Mouse (Mus musculus) hindbrain, embryonic 11.5 days (tissue): ENCODE measurements around the gene Zfp131. TPM values are rescaled to one million over a fixed set of nuclear protein-coding genes. Genes with fewer than 3 reads are reported as not detected.
"Not testable (repeated sequence)": the region's sequence is repeated elsewhere in the genome, so short reads cannot be mapped to it uniquely, and the experiment has no call there.

Experiments
- ATAC-seq: fragments of 200-750 bp; cut with Nextera tagmentation; 2 replicates; pipeline ENCODE4 v1.8.0; 2017; ENCODE audit warnings: mild to moderate bottlenecking, moderate TSS enrichment, moderate library complexity; ENCODE audit not compliant: low FRiP score
- DNase-seq: peaks from one replicate; pipeline ENCODE4 v3.0.0-alpha.2; 2015; ENCODE audit warnings: low spot score
- H3K27ac ChIP-seq: fragments of 300-500 bp; sonication (generic); 2 replicates; pipeline ENCODE4 v1.5.1; 2014; ENCODE audit warnings: mild to moderate bottlenecking, low read depth, low read length
- H3K27me3 ChIP-seq: fragments of 300-500 bp; sonication (generic); 2 replicates; pipeline ENCODE4 v1.6.1; 2014; ENCODE audit warnings: mild to moderate bottlenecking, low read length, moderate library complexity, mixed read lengths; ENCODE audit not compliant: control insufficient read depth, insufficient read depth
- H3K36me3 ChIP-seq: fragments of 300-500 bp; sonication (generic); 2 replicates; pipeline ENCODE4 v1.6.1; 2014; ENCODE audit warnings: mild to moderate bottlenecking, low read length, moderate library complexity, mixed read lengths; ENCODE audit not compliant: control insufficient read depth, insufficient read depth
- H3K4me1 ChIP-seq: fragments of 300-500 bp; sonication (generic); replicated peaks from 2 replicates; pipeline ENCODE4 v1.6.1; 2014; ENCODE audit warnings: low read length, mixed read lengths; ENCODE audit not compliant: control insufficient read depth, insufficient read depth
- H3K4me2 ChIP-seq: fragments of 300-500 bp; sonication (generic); replicated peaks from 2 replicates; pipeline ENCODE4 v1.6.1; 2014; ENCODE audit warnings: mild to moderate bottlenecking, low read depth, low read length
- H3K4me3 ChIP-seq: fragments of 300-500 bp; sonication (generic); 2 replicates; pipeline ENCODE4 v1.5.1; 2014; ENCODE audit warnings: low read depth, low read length
- H3K9ac ChIP-seq: fragments of 300-500 bp; sonication (generic); 2 replicates; pipeline ENCODE4 v1.6.1; 2014; ENCODE audit warnings: low read depth, low read length
- H3K9me3 ChIP-seq: fragments of 300-500 bp; sonication (generic); 2 replicates; pipeline ENCODE4 v1.6.1; 2016; ENCODE audit warnings: low read length; ENCODE audit not compliant: control insufficient read depth
- WGBS: fragments of 180-500 bp; shearing (Covaris S2); extraction: QIAGEN DNeasy Blood & Tissue Kit; methylation state at CpG from one replicate; pipeline ENCODE4 v1.1.7; 2014; 5-methylcytosine and 5-hydroxymethylcytosine counted together
- polyA plus RNA-seq: library from polyadenylated mRNA; unstranded; fragments of >200 nt; fragmentation: Nextera tagmentation; extraction: Ambion mirVana; gene quantifications from 2 replicates; pipeline ENCODE4 v1.2.1, GENCODE M21; 2014

Zfp131 gene
- 44.1 and 45.9 TPM in 2 replicates for polyA plus RNA-seq

GRCm38 (mm10) chr13:119790761-119791579 is at the start of gene Zfp131:
Gene Zfp131, minus strand, starts transcription at chr13:119790889.
- 0 out of 2 replicates have a peak, but pooled peaks cover 3% of the 10 kb centered on the region for H3K36me3 ChIP-seq
- H3K4me1 ChIP-seq: peaks cover 3% of the 10 kb centered on the region; the same call in 1 of the 2 replicates
- peak within 1 kb of the TSS; percentile 71 for H3K4me2 ChIP-seq
- H3K9me3 ChIP-seq: no peaks in the 10 kb centered on the region
- ATAC-seq: peak; percentile 98
- peak; percentile 97 for DNase-seq
- under 1% methylated on average over 56 of the region's 86 CpGs for WGBS
- peak within 1 kb of the TSS; percentile 84 for H3K4me3 ChIP-seq
- peak within 1 kb of the TSS; percentile 89 for H3K9ac ChIP-seq
- H3K27me3 ChIP-seq: no peaks in the 10 kb centered on the region
- peak within 1 kb of the TSS; percentile 93 for H3K27ac ChIP-seq

GRCm38 (mm10) chr13:119839982-119840381 is 49.3 kb upstream of the Zfp131 start:
- 33% methylated on average over 6 of the region's 6 CpGs for WGBS
- H3K4me2 ChIP-seq, H3K27me3 ChIP-seq, H3K4me1 ChIP-seq, H3K36me3 ChIP-seq, H3K27ac ChIP-seq, H3K9me3 ChIP-seq, H3K9ac ChIP-seq, H3K4me3 ChIP-seq: not testable (repeated sequence)
- DNase-seq (peak; percentile 10), ATAC-seq (peak; percentile 22)

- H3K27me3 ChIP-seq, H3K27ac ChIP-seq, H3K9ac ChIP-seq, H3K36me3 ChIP-seq, H3K4me2 ChIP-seq, H3K4me1 ChIP-seq, H3K9me3 ChIP-seq, H3K4me3 ChIP-seq: not testable (repeated sequence)
- 3% methylated on average over 14 of the region's 23 CpGs for WGBS
- peak; percentile 76 for DNase-seq
- ATAC-seq: peak; percentile 41; the same call in 1 of the 2 replicates
Measured at GRCm38 (mm10) chr13:119837719-119838337, 47.1 kb upstream of the Zfp131 start.

GRCm38 (mm10) chr13:119836324-119836811 is 45.7 kb upstream of the Zfp131 start:
- DNase-seq (peak; percentile 52), ATAC-seq (peak; percentile 77)
- H3K9me3 ChIP-seq, H3K4me1 ChIP-seq, H3K9ac ChIP-seq, H3K27ac ChIP-seq, H3K4me3 ChIP-seq, H3K27me3 ChIP-seq, H3K36me3 ChIP-seq: not testable (repeated sequence)
- 10% methylated on average over 22 of the region's 23 CpGs for WGBS
- H3K4me2 ChIP-seq: peak overlapping the region; percentile 15; the same call in 1 of the 2 replicates

- WGBS: 16% methylated on average over 18 of the region's 25 CpGs
- not testable (repeated sequence) for H3K9ac ChIP-seq, H3K36me3 ChIP-seq, H3K4me3 ChIP-seq, H3K27ac ChIP-seq, H3K4me1 ChIP-seq, H3K9me3 ChIP-seq, H3K27me3 ChIP-seq
- H3K4me2 ChIP-seq: peak within 1 kb of the TSS; percentile 15; the same call in 1 of the 2 replicates
- peak; percentile 31 for ATAC-seq
- peak; percentile 62 for DNase-seq
Measured at GRCm38 (mm10) chr13:119835320-119836056, 44.8 kb upstream of the Zfp131 start, which contains the start of gene D13Ertd608e. Gene D13Ertd608e, plus strand, starts transcription at chr13:119836006.

GRCm38 (mm10) chr13:119830116-119830515 is 39.4 kb upstream of the Zfp131 start, which contains the start of gene AF067063:
Gene AF067063, minus strand, starts transcription at chr13:119830216.
- not testable (repeated sequence) for H3K9ac ChIP-seq

GRCm38 (mm10) chr13:119817579-119818206 is 27.0 kb upstream of the Zfp131 start:
- 15% methylated on average over 2 of the region's 2 CpGs for WGBS

More at GRCm38 (mm10) chr13:119830116-119830515, 39.4 kb upstream of the Zfp131 start, which contains the start of gene AF067063:
- not testable (repeated sequence) for H3K36me3 ChIP-seq, H3K4me3 ChIP-seq, H3K4me1 ChIP-seq, DNase-seq, H3K27ac ChIP-seq, H3K4me2 ChIP-seq, H3K27me3 ChIP-seq, ATAC-seq, H3K9me3 ChIP-seq

GRCm38 (mm10) chr13:119816798-119817197 is 26.1 kb upstream of the Zfp131 start:
- DNase-seq: no peak

More at GRCm38 (mm10) chr13:119817579-119818206, 27.0 kb upstream of the Zfp131 start:
- no peak overlapping the region for H3K27ac ChIP-seq
- DNase-seq: no peak
- no peak overlapping the region for H3K4me2 ChIP-seq
- H3K4me1 ChIP-seq: no peaks in the 10 kb centered on the region
- no peak overlapping the region for H3K9ac ChIP-seq
- no peaks in the 10 kb centered on the region for H3K9me3 ChIP-seq
- H3K4me3 ChIP-seq: no peak overlapping the region
- ATAC-seq: no peak
- no peaks in the 10 kb centered on the region for H3K27me3 ChIP-seq
- no peaks in the 10 kb centered on the region for H3K36me3 ChIP-seq

More at GRCm38 (mm10) chr13:119816798-119817197, 26.1 kb upstream of the Zfp131 start:
- ATAC-seq: no peak
- Histone ChIP-seq H3K9me3 (no peaks in the 10 kb centered on the region), H3K4me3 (no peak overlapping the region), H3K27ac (no peak overlapping the region), H3K36me3 (no peaks in the 10 kb centered on the region), H3K4me1 (no peaks in the 10 kb centered on the region), H3K4me2 (no peak overlapping the region), H3K27me3 (no peaks in the 10 kb centered on the region), H3K9ac (no peak overlapping the region)
- WGBS: 54% methylated on average over 8 of the region's 8 CpGs
